Mouse (Mus musculus) C2C12 (cell line): ENCODE data around the gene Cdx4.

Experiments used
- CEBPB ChIP-seq: IDR thresholded peaks from one replicate; pipeline ENCODE4 v1.6.1; 2011; ENCODE audit warnings: low read depth, mild to moderate bottlenecking, control low read depth, moderate library complexity
- CTCF ChIP-seq: IDR thresholded peaks from one replicate; pipeline ENCODE4 v1.5.1; 2011; ENCODE audit not compliant: control insufficient read depth, insufficient read depth, insufficient read length
- FOSL1 ChIP-seq: IDR thresholded peaks from one replicate; pipeline ENCODE4 v1.8.0; 2011; ENCODE audit warnings: mild to moderate bottlenecking, low read length; ENCODE audit not compliant: poor library complexity, insufficient read depth, severe bottlenecking
- MAX ChIP-seq: IDR thresholded peaks from one replicate; pipeline ENCODE4 v1.6.1; 2011; ENCODE audit warnings: mild to moderate bottlenecking, control low read depth
- MYOD1 ChIP-seq: IDR thresholded peaks from one replicate; pipeline ENCODE4 v1.6.1; 2011; ENCODE audit warnings: low read depth; ENCODE audit not compliant: control insufficient read depth, insufficient read length
- MYOG ChIP-seq: IDR thresholded peaks from one replicate; pipeline ENCODE4 v1.6.1; 2011; ENCODE audit not compliant: control insufficient read depth, insufficient read length; ENCODE audit errors: extremely low read depth
- USF1 ChIP-seq: IDR thresholded peaks from one replicate; pipeline ENCODE4 v1.6.1; 2011; ENCODE audit warnings: low read depth, mild to moderate bottlenecking, control low read depth, moderate library complexity

GRCm38 (mm10) chrX:103341369-103342113, 20.3 kb downstream of the Cdx4 start:
- TF ChIP-seq CTCF (no peak), USF1 (no peak), CEBPB (no peak), MAX (no peak), MYOD1 (no peak), FOSL1 (no peak), MYOG (no peak)
